Mouse (Mus musculus): Measurements from ENCODE around the gene Gm47289. TPM values are rescaled to one million over a fixed set of nuclear protein-coding genes. Genes with fewer than 3 reads are reported as not detected.

Gm47289 gene
- total and polyA plus RNA-seq, 2 experiments from 2014 or later, result not detected

DNA sequence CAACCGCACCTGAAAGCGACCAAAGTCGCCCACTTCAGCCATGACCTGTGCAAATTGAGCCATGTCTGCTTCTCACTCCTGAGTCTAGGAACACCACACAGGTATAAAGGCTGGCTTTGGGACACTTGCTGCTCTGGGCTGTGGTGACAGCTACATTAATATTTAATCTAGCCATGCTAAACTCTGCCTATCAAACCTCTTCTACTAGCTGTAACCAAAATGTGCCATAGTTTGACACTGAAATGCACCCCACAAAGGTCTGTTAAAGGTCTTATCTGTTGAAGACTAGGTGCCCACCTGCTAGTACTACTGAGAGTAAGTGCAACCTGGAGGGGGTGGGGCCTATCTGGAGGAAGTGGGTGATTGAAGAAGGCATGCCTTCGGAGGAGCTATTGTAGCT is 50.0 kb downstream of the Gm47289 start, which contains the start of gene Slc22a13:
TSS of gene Slc22a13 (minus strand) at position 101 of the 400 bp plus-strand sequence.
- no peaks in the 10 kb centered on the region for H3K4me1 ChIP-seq (ENCODE audit: insufficient read depth, low read length)
- H3K27me3 ChIP-seq (ENCODE audit: insufficient read depth, low read length), result no peaks in the 10 kb centered on the region
- DNase-seq (ENCODE audit: low spot score) (no peak), ATAC-seq (no peak)
- no peak within 1 kb of the TSS for H3K4me3 ChIP-seq (ENCODE audit: low read length)
- WGBS, result 91% methylated on average over 4 of the region's 4 CpGs
- no peak within 1 kb of the TSS for H3K27ac ChIP-seq
- no peak for TF ChIP-seq CTCF (IDR thresholded peaks at IDR 0.05; ENCODE audit: low read depth)
- no peak within 1 kb of the TSS for H3K9ac ChIP-seq (replicated peaks; ENCODE audit: low read length)
- no peak within 1 kb of the TSS for H3K4me2 ChIP-seq (ENCODE audit: low read depth, low read length)
- no peaks in the 10 kb centered on the region for H3K9me3 ChIP-seq (ENCODE audit: low read length)
- H3K36me3 ChIP-seq (ENCODE audit: insufficient read depth, low read length), result no peaks in the 10 kb centered on the region

Other genes starting within 250 kb of the Gm47289 start
- gene Ctdspl, start 232.7 kb upstream of the Gm47289 start, total RNA-seq (2014; rRNA removed), result 7.6 and 8.4 TPM in 2 replicates
- 5.5 and 7.0 TPM in 2 replicates for gene Ctdspl, start 232.7 kb upstream of the Gm47289 start, polyA plus RNA-seq (2015; fragmentation: Nextera tagmentation; extraction: Ambion mirVana)
- 4.5 and 5.9 TPM in 2 replicates for gene Vill, start 106.4 kb upstream of the Gm47289 start, total RNA-seq (2014; rRNA removed)
- 3.3 TPM in 2 replicates for gene Vill, start 106.4 kb upstream of the Gm47289 start, polyA plus RNA-seq (2015; fragmentation: Nextera tagmentation; extraction: Ambion mirVana)
- gene Plcd1, start 65.7 kb upstream of the Gm47289 start, total RNA-seq (2014; rRNA removed), result 15.1 and 17.0 TPM in 2 replicates
- 14.2 and 18.1 TPM in 2 replicates for gene Plcd1, start 65.7 kb upstream of the Gm47289 start, polyA plus RNA-seq (2015; fragmentation: Nextera tagmentation; extraction: Ambion mirVana)
- 0.93 and 1.1 TPM in 2 replicates for gene Dlec1, start 56.7 kb upstream of the Gm47289 start, total RNA-seq (2014; rRNA removed)
- 0.95 and 1.4 TPM in 2 replicates for gene Dlec1, start 56.7 kb upstream of the Gm47289 start, polyA plus RNA-seq (2015; fragmentation: Nextera tagmentation; extraction: Ambion mirVana)
- gene Acaa1b, start 2.1 kb upstream of the Gm47289 start, total RNA-seq (2014; rRNA removed), result 3.8 and 4.0 TPM in 2 replicates
- 3.9 and 4.0 TPM in 2 replicates for gene Acaa1b, start 2.1 kb upstream of the Gm47289 start, polyA plus RNA-seq (2015; fragmentation: Nextera tagmentation; extraction: Ambion mirVana)
- not detected in 2 replicates for gene Slc22a13, start 49.9 kb downstream of the Gm47289 start, total RNA-seq (2014; rRNA removed)
- gene Slc22a13, start 49.9 kb downstream of the Gm47289 start, polyA plus RNA-seq (2015; fragmentation: Nextera tagmentation; extraction: Ambion mirVana), result not detected in 2 replicates
- 39.6 and 41.0 TPM in 2 replicates for gene Oxsr1, start 163.3 kb downstream of the Gm47289 start, total RNA-seq (2014; rRNA removed)
- gene Oxsr1, start 163.3 kb downstream of the Gm47289 start, polyA plus RNA-seq (2015; fragmentation: Nextera tagmentation; extraction: Ambion mirVana), result 9.6 and 10.9 TPM in 2 replicates
- 158 and 180 TPM in 2 replicates for gene Acaa1a, start 180.5 kb downstream of the Gm47289 start, total RNA-seq (2014; rRNA removed)
- gene Acaa1a, start 180.5 kb downstream of the Gm47289 start, polyA plus RNA-seq (2015; fragmentation: Nextera tagmentation; extraction: Ambion mirVana), result 91.1 and 91.5 TPM in 2 replicates
- gene Myd88, start 182.2 kb downstream of the Gm47289 start, total RNA-seq (2014; rRNA removed), result 3.8 and 3.9 TPM in 2 replicates
- 5.2 and 6.1 TPM in 2 replicates for gene Myd88, start 182.2 kb downstream of the Gm47289 start, polyA plus RNA-seq (2015; fragmentation: Nextera tagmentation; extraction: Ambion mirVana)
- 2.8 and 4.5 TPM in 2 replicates for gene Xylb, start 198.2 kb downstream of the Gm47289 start, total RNA-seq (2014; rRNA removed)
- gene Xylb, start 198.2 kb downstream of the Gm47289 start, polyA plus RNA-seq (2015; fragmentation: Nextera tagmentation; extraction: Ambion mirVana), result 3.2 and 3.3 TPM in 2 replicates
- not detected in 2 replicates for gene Slc22a14, start 206.4 kb downstream of the Gm47289 start, total RNA-seq (2014; rRNA removed)
- gene Slc22a14, start 206.4 kb downstream of the Gm47289 start, polyA plus RNA-seq (2015; fragmentation: Nextera tagmentation; extraction: Ambion mirVana), result 0.14 TPM in 1 of 2 replicates, not detected in the other
- gene Acvr2b, start 243.0 kb downstream of the Gm47289 start, total RNA-seq (2014; rRNA removed), result 24.3 and 38.0 TPM in 2 replicates
- 21.8 and 28.2 TPM in 2 replicates for gene Acvr2b, start 243.0 kb downstream of the Gm47289 start, polyA plus RNA-seq (2015; fragmentation: Nextera tagmentation; extraction: Ambion mirVana)

All from hindbrain, postnatal 0 days (tissue).